Mouse (Mus musculus) retina, adult 2 months (tissue): Measurements from ENCODE around the gene Lyst.
"Not testable (repeated sequence)": the region's sequence is repeated elsewhere in the genome, so short reads cannot be mapped to it uniquely, and the experiment has no call there.

Experiments
- DNase-seq: peaks from one replicate; pipeline ENCODE4 v3.0.0-alpha.2; 2012; ENCODE audit warnings: low read depth, low spot score

Gene Lyst

DNA sequence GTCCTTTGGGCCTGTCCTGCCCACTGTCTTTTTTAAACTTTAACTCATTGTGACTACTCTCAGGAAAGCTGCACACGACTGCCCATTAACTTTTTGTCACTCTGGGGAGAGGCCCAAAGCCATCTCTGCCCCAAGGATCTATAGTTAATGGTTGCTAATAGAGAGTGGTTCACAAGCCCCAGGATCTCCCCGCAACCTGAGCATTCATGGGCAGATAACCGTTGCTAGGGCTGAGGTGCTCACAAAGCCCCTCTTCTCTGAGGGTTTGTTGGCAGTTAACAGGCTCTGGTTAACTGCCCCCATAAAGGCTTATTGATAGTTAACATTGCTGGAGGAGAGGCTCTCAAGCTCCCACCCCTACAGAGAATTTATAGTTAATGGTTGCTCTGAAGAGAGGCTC lies 190.1 kb downstream of the Lyst start:
- DNase-seq = no peak

DNA sequence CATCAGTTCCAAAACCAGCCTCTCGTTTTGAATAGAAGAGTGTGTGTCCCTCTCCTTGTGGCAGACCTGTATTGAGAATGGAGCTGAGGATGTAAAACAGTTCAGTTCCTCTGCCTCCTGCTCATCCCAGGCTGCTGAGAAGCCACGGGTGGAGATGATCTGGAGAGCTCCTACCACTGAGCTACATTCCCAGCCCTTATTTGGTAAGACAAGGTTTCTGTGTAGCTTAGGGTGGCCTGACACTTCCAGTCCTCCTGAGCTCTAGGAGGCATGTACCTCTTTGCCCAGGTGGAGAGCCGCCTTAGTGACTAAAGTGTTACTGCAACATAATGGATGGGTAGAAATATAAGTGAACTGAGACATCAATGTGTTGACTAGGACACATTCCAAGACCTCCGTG lies 190.8 kb downstream of the Lyst start:
- no peak for DNase-seq

GRCm38 (mm10) chr13:13783296-13783695 lies 193.1 kb downstream of the Lyst start:
- DNase-seq = no peak

DNA sequence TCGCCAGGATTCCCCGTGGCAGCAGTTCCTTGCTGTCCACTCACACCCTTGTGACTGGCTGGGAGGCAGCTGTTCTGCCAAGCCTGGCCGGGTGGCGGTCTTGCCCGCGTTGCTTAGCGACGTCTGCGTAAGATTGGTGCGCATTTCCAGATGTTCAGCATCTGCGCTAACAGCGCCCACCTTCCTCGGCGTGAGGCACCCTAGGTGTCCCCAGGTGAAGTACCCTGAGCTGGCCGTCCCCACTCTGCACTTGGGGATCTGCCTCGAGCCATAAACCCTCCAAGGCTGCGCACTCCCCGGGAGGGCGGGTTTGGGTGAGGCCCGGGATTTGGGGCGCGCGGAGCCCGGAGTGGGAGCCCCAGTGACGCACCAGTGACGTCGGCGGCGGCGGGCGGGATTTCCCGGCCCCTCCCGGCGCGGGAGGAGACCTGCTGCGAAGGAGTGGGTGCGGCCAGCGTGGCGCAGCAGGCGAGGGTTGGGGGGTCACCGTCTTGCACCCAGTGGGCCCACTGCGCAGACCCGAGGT lies 193.8 kb downstream of the Lyst start, which contains the start of gene Gng4:
TSS of gene Gng4 (plus strand) at position 166 of the 526 bp plus-strand sequence.
- DNase-seq = peak; percentile 11

DNA sequence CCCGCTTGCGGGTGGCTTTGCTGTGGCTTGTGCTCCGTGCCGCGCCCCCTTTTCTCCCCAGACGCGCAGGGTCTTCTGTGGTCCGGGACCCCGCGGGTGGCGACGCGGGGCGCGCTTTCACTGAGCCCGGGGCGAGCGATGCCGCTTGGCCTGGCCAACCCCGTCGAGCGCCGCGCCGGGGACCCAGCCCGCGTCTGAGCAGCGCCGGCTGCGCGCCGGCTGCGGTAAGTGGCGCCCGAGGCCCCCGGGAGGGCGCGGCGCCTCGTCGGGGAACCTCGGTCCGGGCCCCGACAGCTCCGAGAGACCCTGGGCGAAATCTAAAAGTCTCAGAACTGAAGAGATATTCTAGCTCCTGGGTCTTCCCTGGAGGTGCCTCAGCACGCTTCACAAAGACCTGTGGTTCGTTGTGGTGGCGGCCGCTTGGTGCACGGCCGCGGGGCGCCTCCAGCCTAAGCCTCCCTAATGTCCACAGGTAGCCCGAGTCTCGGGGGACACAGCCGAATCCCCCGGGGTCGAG lies 194.3 kb downstream of the Lyst start:
- DNase-seq = no peak

GRCm38 (mm10) chr13:13784981-13785783 lies 195.0 kb downstream of the Lyst start:
- no peak for DNase-seq

- DNase-seq = no peak
Observed at GRCm38 (mm10) chr13:13786971-13787370, 196.8 kb downstream of the Lyst start.

DNA sequence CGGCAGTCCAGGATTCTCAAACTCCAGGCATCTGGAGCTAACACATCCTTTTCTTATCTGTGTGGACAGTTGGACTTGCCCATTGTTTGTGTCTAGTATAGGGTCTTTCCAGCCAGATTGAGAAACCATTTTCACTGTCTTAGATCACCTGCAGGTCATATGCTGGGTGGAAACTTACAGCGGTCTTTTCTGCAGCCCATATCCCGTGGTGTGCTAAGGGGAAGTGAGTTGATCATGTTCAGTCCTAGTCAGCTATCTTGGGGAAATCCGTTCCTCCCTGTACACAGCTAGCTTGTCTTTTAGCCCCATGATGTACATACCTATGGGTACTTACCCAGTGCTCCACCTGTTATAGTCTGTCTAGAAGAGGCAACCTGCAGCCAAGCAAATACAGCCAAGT lies 197.9 kb downstream of the Lyst start:
- no peak for DNase-seq

DNA sequence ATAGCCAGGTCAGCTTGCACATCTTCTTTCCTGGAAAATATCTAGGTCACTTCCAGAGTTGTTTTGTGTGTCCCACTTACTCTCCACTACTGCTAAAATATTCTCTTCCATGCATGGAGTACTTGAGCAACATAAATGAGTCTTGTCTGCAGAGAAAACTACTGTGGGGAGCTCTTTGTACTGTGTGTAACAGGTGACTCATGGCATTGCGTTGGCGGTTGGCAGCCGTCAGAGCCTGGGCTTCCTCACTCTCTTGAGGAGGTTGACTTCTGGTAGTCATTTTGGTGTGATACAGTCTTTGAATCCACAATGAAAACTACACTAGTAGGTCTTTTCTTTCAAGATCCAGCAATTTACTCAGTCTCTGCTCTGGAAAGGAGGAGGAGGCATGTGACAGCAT lies 201.8 kb downstream of the Lyst start:
- no peak for DNase-seq

DNA sequence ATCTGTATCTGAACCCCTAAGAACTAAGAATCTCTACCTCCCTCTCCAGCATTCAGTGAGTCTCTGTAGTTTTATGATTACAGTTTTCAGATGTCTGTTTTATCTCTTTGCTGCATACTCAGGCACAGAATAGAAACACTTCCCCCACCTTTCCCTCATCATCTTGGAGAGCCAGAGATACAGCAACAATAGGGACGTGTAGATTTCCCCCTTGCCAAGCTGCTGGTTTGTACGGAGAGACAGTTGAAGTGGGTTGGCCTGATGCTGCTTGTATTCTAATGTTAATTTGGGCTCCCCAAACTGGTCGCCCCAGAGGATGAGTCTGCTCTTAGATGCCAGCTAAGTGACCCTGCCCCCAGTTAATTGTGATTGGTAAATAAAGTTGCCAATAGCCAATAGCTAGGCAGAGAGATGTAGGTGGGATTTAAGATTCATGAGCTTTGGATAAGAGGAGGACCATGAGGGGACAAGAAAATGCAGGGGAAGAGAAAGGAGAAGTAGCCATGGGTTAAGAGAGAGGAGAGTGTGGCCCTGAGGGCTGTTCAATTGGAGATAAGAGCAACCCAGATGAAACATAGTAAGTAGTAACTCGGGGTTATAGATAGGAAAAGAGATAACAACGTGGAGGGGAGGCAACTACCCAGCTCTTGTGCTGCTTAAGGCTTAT lies 205.1 kb downstream of the Lyst start:
- DNase-seq = no peak

- no peak for DNase-seq
Observed at GRCm38 (mm10) chr13:13796082-13796481, 205.9 kb downstream of the Lyst start.

GRCm38 (mm10) chr13:13797816-13798215 lies 207.6 kb downstream of the Lyst start:
- DNase-seq = not testable (repeated sequence)

DNA sequence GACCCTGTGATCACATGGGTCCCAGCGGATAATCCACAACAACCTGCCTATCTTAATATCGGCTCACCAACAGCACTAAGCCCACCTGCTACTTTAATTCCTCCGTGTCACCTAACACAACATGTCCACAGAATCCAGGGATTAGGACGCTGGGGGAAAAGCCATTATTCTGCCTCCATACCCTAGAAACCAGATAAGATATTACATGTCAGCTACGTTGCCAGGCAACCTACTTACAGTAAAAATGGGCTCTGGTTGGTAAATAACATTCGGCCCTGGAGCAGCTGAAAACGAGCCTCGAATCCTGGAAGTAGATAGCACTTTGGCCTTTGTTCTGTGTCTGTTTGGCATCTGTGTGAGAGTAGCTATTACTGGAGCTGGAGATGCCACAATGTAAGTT lies 208.6 kb downstream of the Lyst start:
- DNase-seq = no peak

DNA sequence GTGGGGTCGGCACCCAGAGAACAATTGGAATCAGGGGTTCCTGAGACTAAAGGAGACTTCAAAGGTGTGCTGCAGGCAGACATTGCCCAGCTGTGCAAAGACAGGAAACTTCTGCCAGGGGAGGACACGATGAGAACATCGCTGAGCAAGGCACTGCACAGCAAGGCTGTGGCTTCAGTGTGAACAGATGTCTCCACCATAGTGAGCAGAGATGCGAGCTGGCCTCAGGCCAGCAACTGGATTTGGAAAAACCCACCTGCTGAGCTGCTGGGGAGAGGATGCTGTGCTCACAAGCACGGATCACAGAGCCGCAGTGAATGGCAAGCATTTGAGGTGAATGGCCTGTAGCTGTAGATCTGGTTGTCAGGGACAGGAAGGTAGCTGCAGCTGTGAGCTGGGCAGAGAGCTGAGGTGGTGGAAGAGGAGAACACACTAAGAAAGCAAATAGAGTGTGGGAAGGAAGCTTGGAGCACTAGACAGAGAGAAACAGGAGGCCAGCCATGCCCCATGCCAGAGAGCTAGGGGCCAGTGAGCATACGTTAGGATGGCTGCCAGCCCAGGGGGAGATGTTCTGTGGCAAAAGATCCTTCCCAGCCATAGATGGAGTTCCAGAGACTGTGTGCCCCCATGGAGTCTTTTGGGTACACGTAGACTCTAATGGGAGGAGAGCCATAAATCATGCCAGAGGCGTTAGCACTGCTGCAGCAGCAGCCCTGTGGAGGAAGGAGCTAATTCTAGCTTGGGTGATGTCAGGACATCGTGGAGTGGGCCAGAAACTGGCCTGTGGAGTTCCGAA lies 218.3 kb downstream of the Lyst start:
- DNase-seq = no peak

GRCm38 (mm10) chr13:13810885-13811284 lies 220.7 kb downstream of the Lyst start:
- no peak for DNase-seq

DNA sequence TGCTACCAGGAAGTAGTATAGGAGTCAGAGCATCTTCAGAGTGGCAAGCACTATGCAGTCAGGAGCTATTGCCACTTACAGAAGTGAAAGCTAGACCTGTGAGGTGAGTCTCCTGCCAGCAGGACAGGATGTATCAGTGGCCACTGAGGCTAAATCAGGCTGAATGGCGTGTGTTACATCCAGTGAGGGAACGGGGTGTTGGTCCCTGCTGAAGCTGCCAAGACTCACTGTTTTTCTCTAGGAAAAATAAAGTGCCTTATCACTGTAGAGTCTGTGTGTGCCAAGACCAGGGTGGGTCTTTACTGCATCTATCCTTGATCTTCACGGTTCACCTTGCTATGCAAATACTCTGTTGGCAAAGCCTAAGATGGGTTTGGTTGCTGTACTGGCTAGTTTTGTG lies 228.5 kb downstream of the Lyst start:
- DNase-seq = no peak

GRCm38 (mm10) chr13:13820234-13821123 lies 230.3 kb downstream of the Lyst start:
- no peak for DNase-seq

GRCm38 (mm10) chr13:13824946-13825345 lies 234.7 kb downstream of the Lyst start:
- DNase-seq = no peak

DNA sequence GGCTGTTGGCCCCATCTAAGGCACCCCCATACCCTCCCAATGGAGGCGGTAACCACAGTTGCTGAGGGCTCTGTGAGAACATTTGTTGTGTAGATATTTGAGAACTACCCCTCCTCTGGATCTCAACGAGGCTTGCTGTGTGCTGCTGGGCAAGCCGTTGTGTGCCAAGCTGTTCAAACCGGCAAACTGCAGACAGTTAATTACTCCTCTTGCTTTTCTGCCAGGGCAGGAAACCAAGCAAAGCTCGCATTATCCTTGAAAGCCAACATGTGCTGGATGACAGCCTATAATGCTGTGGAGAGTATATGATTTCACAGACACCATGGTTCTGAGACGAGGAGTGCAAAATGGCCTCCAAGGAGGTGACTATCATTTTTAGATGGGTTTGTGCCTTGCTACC lies 236.3 kb downstream of the Lyst start:
- DNase-seq = no peak

DNA sequence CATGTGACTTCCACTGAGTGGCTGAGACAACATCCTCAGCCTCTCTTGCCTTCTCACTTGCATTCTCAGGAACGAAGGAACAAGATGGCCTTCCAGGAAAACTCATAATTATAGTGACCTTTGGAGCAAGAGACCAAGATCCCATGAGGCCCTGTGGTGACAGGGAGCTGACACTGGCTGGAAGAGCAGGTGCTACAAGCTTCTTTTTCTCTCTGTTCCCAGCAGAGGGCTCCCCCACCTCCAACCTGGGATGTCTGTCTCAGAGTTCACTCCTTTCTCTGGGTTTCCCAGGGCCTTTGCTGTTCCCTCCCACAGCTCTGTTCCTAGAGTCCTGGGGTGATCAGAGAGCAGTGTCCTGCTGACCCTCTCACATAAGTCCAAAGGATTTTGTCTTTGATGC lies 237.9 kb downstream of the Lyst start:
- no peak for DNase-seq
